23 mouse cellular contexts compared by ENCODE assay signal in the genomic region with DNA sequence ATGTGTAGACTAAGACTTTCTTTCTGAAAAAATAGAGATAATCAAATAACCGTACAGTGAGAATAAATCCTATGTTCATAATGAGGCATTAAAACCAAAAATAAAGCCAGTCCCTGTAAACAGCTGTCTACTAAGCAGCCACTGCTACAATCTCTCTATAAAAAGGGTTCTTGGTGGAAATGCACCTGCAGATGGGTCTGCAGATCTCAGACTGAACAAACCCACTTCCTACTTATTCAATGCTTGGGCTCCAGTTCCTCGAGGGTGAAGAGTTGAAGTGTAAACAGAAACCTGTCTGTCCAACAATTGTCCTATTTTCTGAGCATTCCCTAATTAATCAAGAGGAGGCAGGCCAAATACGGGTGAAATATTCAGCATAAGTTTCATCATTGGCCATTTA. TPM values are rescaled to one million over a fixed set of nuclear protein-coding genes. Genes with fewer than 3 reads are reported as not detected.
DNase-seq lines count a peak whose midpoint lies in the region; ATAC-seq and TF ChIP-seq lines count a peak whose summit lies in the region.
"Had no signal": no experiment of that assay in that cellular context is flagged by ENCODE, and none has a peak within 500 bp of the region (broad histone marks: within the 10 kb centered on the region; RNA-seq: fewer than 3 reads in every experiment).

No protein-coding gene starts in this region.

- H3K27ac ChIP-seq in stomach, postnatal 0 days (replicated peaks) = no peak overlapping the region
- H3K27ac ChIP-seq in forebrain, embryonic 16.5 days (ENCODE audit: low read length) = no peak overlapping the region
- H3K27ac ChIP-seq: embryonic facial prominence, embryonic 12.5 days; forebrain, embryonic 12.5 days; hindbrain, embryonic 15.5 days; intestine, embryonic 15.5 days had no signal

- no peak overlapping the region for H3K9ac ChIP-seq in stomach, postnatal 0 days (ENCODE audit: low read length)
- H3K9ac ChIP-seq in forebrain, embryonic 16.5 days (replicated peaks; ENCODE audit: low read depth, low read length) = no peak overlapping the region
- H3K9ac ChIP-seq: embryonic facial prominence, embryonic 12.5 days; forebrain, embryonic 12.5 days; forebrain, postnatal 0 days; heart, embryonic 12.5 days; hindbrain, embryonic 15.5 days; intestine, embryonic 15.5 days had no signal

- no peak for TF ChIP-seq CTCF in stomach, postnatal 0 days (IDR thresholded peaks at IDR 0.05; ENCODE audit: low read depth)

- TF ChIP-seq EP300 in stomach, postnatal 0 days (optimal IDR thresholded peaks at IDR 0.05) = no peak

- no peaks in the 10 kb centered on the region for H3K4me1 ChIP-seq in stomach, postnatal 0 days (replicated peaks; ENCODE audit: control insufficient read depth, insufficient read depth)
- H3K4me1 ChIP-seq in forebrain, embryonic 16.5 days (replicated peaks; ENCODE audit: control insufficient read depth, insufficient read depth, low read length) = peaks cover 8% of the 10 kb centered on the region
- H3K4me1 ChIP-seq: hindbrain, embryonic 15.5 days; intestine, embryonic 15.5 days had no signal

- DNase-seq in 416B (ENCODE audit: low read depth) = peak; percentile 20
- peak; percentile 70 for DNase-seq in A20 (ENCODE audit: low read depth, low spot score)
- peak; percentile 18 for DNase-seq in T-cell, adult 2 months (ENCODE audit: low spot score)
- no peak for DNase-seq in ovary, postnatal 14 days (ENCODE audit: low spot score)
- DNase-seq in stomach, postnatal 0 days (ENCODE audit: low spot score) = no peak
- DNase-seq: adrenal gland, adult 2 months; adrenal gland, postnatal 25 days; cerebellum, adult 18-20 months; cerebellum, adult 9-11 months; cerebellum, postnatal 36 days; embryo, embryonic 11 days; forebrain, postnatal 0 days; gastrocnemius, postnatal 14 days; heart, postnatal 36 days; kidney, adult 18-20 months had no signal

- no peak overlapping the region for H3K4me3 ChIP-seq in stomach, postnatal 0 days (ENCODE audit: low read depth, low read length)
- no peak overlapping the region for H3K4me3 ChIP-seq in forebrain, embryonic 16.5 days (replicated peaks; ENCODE audit: low read length)
- H3K4me3 ChIP-seq: embryonic facial prominence, embryonic 12.5 days; forebrain, embryonic 12.5 days; heart, embryonic 12.5 days; hindbrain, embryonic 15.5 days; intestine, embryonic 15.5 days had no signal

- no peaks in the 10 kb centered on the region for H3K9me3 ChIP-seq in stomach, postnatal 0 days (ENCODE audit: control insufficient read depth, low read length)
- no peaks in the 10 kb centered on the region for H3K9me3 ChIP-seq in forebrain, embryonic 16.5 days (ENCODE audit: control insufficient read depth, low read length)
- H3K9me3 ChIP-seq: embryonic facial prominence, embryonic 12.5 days; forebrain, embryonic 12.5 days; G1E; heart, embryonic 12.5 days; hindbrain, embryonic 15.5 days; intestine, embryonic 15.5 days had no signal

- ATAC-seq in inflammation-experienced regulatory T-cells, adult 6 months = peak; percentile 63
- no peak for ATAC-seq in stomach, postnatal 0 days (ENCODE audit: low FRiP score, low TSS enrichment)
- ATAC-seq in forebrain, embryonic 16.5 days = no peak
- ATAC-seq: forebrain, postnatal 0 days; intestine, embryonic 15.5 days had no signal

- no peaks in the 10 kb centered on the region for H3K36me3 ChIP-seq in stomach, postnatal 0 days (ENCODE audit: control insufficient read depth, insufficient read depth, low read length)
- no peaks in the 10 kb centered on the region for H3K36me3 ChIP-seq in forebrain, embryonic 16.5 days (ENCODE audit: control insufficient read depth, insufficient read depth)
- H3K36me3 ChIP-seq: embryonic facial prominence, embryonic 12.5 days; forebrain, embryonic 12.5 days; G1E; heart, embryonic 12.5 days; hindbrain, embryonic 15.5 days; intestine, embryonic 15.5 days had no signal

- H3K27me3 ChIP-seq in stomach, postnatal 0 days (ENCODE audit: control insufficient read depth, insufficient read depth, low read length) = no peaks in the 10 kb centered on the region
- H3K27me3 ChIP-seq in forebrain, embryonic 16.5 days (replicated peaks; ENCODE audit: control insufficient read depth, insufficient read depth, low read length) = no peaks in the 10 kb centered on the region
- H3K27me3 ChIP-seq: embryonic facial prominence, embryonic 12.5 days; forebrain, embryonic 12.5 days; heart, embryonic 12.5 days; hindbrain, embryonic 15.5 days; intestine, embryonic 15.5 days had no signal

- WGBS in stomach, postnatal 0 days = 61% methylated on average over 3 of the region's 3 CpGs
- 53% methylated on average over 3 of the region's 3 CpGs for WGBS in forebrain, embryonic 16.5 days

- no peak overlapping the region for H3K4me2 ChIP-seq in stomach, postnatal 0 days (replicated peaks; ENCODE audit: low read depth)
- no peak overlapping the region for H3K4me2 ChIP-seq in forebrain, embryonic 16.5 days (ENCODE audit: low read length)
- H3K4me2 ChIP-seq: embryonic facial prominence, embryonic 12.5 days; forebrain, embryonic 12.5 days; heart, embryonic 12.5 days; hindbrain, embryonic 15.5 days; intestine, embryonic 15.5 days had no signal

RNA-seq across cellular contexts. Expression of gene S1pr1, which starts 20.0 kb away (rescaled TPM):
- 100 to 1,000 TPM; 148 to 162 (median 162) TPM for polyA plus RNA-seq in inflammation-experienced regulatory T-cells, adult 6 months (2017; shearing (Covaris generic))
- polyA plus RNA-seq in stomach, postnatal 0 days (2015; fragmentation: Nextera tagmentation; extraction: Ambion mirVana) = 6.6 and 6.7 TPM in 2 replicates
- 26.4 and 35.0 TPM in 2 replicates for polyA plus RNA-seq in forebrain, embryonic 16.5 days (2015; fragmentation: Nextera tagmentation; extraction: Ambion mirVana)

Comparison
In these comparisons a context has a peak if more than half of its experiments do, and no peak if none do; other contexts are left out.
1. DNase-seq: peak in 416B (single experiment), A20 (single experiment) and T-cell, adult 2 months (single experiment); none in ovary, postnatal 14 days (single experiment) and stomach, postnatal 0 days (single experiment).